Mouse (Mus musculus) CD4-positive naive resting alpha-beta T cell, adult 57 days (primary cell): ENCODE data around the gene Ptges2. TPM values are rescaled to one million over a fixed set of nuclear protein-coding genes. Genes with fewer than 3 reads are reported as not detected.

Experiments used
- total RNA-seq: library from RNA; stranded (reverse); gene quantifications from one replicate; pipeline ENCODE4 v1.2.4, GENCODE M21; 2023

The Ptges2 gene
- total RNA-seq = 10.3 TPM

DNA sequence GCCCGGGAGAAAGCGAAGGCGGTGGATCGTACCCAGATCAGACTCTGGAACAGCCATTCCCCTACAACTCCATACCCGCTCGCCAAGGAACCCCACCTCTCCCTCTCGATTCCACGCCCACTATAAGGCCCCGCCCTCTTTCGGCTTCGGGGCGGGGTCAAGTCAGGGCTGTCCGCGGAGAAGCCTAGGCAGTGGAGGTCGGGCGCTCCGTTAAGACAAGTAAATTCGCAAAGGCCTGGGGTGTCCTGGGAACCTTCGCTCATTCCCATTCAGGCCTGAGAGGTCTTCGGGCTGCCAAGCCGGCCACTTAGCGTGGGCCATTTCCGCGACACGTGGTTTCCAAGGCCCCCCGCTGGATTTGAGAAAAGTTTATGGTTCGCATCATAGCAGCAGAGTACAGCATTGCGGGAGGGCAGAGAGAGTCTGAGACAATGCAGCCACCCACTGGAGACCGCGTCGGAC, at the start of gene Ptges2:
Gene Ptges2 (plus strand): TSS at position 413 of the 462 bp plus-strand sequence.

DNA sequence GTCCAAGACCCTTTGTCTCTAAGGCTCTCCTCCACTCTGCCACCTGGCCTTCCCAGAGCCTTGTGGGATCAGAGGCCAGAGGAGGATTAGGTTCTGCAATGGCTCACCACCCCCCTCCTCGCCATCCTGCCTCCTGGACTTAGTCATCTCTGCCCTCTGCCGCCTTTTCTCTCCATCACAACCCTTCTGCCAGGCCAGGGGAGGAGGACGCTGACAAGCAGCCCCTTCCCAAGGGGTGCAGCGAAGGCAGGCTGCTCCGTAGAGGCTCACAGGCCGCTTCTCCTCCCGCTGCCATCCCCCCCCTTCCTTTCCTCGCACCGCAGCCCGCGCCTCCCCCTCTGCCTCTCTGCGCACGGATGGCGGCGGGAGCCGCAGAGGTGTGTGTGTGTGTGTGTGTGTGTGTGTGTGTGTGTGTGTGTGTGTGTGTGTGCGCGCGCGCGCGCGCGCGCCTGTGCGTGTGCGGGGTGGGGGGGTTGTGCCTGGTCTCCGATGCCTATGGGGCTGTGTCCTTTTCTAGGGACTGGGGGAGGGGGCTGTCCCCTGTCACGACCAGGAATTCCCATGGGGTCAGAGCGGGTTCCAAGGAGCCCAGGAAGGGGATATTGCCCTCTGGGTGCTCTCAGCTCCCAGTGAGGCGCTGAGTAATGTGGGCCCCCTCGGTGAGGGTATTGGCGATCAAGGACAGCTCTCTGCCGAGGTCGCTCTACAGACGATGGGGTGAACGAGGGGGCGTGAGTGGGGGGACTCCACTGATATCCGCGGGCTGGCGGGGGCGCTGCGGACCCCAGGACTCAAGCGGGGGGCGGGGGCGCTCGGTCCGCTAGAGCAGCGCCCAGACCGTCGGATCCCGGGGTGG, 43.3 kb upstream of the Ptges2 start, which contains the start of gene Ciz1:
Gene Ciz1 (plus strand): TSS at position 177 of the 856 bp plus-strand sequence.

DNA sequence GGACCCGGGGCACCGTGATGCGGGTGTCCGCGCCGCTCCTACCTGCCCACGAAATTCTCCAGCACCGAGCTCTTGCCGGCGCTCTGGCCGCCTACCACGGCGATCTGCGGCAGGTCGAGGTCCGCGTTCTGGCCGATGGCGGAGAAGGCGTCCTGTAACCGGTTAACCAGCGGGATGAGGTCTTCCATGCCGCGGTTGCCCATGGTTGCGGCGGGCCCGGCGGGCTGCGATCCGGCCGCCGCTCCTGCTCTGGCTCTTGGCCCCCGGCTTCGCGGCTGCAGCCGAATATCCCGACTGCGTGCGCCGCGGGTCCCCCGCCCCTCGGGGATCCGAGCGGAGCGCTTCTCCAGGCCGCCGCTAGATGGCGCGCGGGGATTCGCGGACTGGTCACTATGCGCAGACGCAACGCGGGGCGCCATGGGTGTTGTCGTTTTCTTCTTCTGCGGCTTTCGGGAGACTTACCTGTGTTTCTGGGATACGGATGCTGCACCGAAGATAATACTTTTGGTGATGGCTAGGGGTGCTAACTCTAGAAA, 42.6 kb upstream of the Ptges2 start, which contains the start of gene Dnm1:
Gene Dnm1 (minus strand): TSS at position 332 of the 536 bp plus-strand sequence.

DNA sequence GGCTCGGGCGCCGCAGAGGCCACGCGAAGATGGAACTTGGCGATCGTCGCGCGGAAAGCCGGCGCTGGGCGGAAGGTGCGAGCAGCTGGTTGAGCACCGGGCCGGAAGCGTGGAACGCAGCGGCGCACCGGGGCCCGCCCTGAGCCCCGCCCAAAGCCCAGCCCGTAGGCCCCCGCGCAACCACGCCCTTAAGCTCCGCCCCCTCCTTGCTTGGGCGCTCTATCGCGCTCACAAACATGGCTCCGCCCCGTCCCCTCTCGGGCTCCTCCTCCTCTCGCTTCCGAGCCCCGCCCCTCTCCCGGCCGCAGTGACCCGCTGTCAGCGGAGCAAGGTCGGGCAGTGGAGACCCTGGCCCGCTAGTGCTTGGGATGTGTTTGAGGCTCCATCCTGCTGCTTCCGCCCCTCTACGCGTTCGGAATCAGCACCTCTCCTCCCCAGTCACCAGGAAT, 13.9 kb upstream of the Ptges2 start, which contains the start of gene 1110008P14Rik:
Gene 1110008P14Rik (minus strand): TSS at position 164 of the 449 bp plus-strand sequence.

DNA sequence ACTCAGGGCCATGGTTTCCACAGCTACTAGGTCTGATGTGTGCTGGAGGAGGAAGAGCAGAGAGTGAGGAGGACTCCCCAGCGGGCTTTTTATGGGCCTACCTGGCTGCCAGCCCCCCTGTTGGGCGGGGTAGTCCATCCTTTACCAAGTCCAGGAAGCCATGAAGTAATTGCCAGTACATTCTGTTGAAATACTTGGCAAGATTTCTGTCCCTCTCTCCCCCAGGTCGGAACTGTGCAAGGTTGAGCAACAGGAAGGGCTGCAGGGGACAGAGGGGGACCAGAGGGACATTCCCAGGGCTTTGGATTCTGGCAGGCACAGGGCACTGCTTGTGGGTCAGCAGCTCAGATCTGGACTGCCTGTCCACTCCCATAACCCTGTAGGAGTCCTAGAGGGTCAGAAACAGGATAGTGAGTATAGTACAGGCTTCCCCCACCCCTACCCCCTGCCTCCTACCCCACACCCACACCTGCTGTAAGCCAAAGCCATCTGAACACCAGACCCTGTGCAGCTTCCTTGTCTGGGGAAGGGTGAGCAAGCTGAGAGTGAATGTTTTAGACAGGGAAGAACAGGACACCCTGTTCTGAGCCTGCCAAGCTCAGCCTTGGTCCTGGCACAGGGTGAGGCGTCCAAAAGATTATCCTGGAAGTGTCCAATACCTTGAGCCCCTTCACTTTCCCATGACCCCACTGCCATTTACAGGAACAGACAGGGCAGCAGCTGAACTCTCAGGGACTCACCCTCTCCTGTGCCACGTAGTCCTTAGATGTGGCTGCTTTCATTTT, 7.8 kb upstream of the Ptges2 start, which contains the start of gene Lcn2:
Gene Lcn2 (minus strand): TSS at position 547 of the 785 bp plus-strand sequence.

DNA sequence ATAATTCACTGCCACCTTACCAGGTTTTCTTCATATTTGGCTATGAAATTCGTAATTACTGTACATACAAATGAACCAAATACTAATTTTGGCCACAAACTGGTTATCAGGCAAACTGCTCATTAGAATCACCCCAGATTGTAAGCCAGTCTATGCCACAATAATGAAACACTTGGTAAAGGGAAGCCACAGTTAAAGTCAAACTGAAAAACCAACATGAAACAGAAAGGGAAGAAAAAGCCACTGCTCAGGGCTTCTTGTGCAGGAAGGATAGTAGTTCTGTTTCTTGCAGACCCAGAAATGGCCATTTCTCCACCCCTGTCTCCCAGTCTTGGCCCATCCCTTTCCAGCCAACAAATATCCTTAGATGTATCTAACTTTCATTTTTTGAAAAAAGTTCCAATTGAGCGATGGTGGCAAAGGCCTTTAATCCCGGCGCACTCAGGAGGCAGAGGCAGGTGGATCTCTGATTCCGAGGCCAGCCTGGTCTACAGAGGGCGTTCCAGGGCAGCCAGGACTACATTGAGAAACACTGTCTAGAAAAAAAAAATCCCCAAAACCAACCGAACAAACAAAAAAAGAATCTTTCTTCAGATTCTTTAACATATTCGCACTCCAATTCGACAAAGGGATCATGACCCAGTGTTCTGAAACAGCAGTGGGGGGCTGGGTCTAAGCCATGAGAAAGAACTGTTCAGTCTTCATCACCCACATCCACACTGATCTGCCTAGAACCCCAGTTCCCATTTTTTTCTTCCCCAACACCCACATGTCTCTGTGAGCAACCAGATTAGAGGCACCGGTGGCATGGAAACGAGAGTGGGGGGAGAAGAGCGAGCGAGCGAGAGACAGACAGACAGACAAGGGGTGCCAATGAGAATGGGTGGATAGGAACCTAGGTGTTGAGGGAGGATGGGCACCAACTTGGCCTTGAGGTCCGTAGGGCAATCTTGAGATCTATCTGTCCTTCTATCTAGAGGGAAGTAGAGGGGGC, 54.4 kb downstream of the Ptges2 start, which contains the start of gene Naif1:
Gene Naif1 (plus strand): TSS at position 697 of the 994 bp plus-strand sequence.

DNA sequence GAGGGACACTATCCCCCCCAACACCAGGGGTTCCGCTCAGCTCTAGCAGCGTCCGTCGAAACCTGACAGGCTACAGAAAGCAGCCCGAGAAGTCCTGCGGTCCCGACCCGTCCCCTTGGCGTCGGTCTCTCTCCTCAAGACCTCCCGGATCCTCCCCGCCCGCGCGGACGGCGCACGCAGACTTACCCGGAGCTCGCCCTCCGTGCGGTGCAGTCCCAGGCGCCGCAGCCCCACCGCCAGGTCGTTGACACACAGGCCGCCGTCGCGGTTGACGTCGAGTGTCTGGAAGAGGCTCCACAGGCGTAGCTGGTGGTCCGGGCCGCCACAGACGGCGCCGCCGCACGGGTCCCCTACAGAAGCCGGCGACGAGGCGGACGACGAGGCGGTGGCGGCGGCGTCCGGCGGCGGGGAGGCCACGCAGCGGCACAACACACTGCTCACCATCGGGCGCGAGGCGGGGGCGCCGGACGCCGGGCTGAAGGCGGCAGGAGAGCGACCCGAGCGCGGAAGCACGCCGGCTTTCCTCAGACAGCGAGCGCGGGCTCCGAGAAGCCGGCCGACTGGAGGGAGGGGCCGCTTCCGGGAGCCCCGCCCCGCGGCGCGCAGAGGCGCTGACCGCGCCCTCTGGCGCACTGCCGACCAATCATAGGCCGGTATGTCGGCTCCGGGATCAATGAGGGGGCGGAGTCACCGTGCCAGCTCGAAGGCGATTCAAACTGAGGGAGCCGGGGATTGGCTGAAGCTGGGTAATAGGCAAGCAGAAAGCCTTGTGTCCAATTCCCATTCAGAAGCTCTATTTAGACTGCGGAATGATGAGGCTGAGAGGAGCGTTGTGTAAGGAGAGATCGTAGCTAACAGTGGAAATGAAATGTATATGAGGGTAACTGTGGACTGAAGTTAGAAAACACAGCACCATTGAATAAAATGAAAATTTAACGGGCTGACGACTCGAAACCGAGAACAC, 55.5 kb downstream of the Ptges2 start, which contains the start of gene Slc25a25:
Gene Slc25a25 (minus strand): TSS at position 565 of the 964 bp plus-strand sequence.

Other genes starting within 250 kb of the Ptges2 start
- gene Prrc2b, start 244.8 kb upstream of the Ptges2 start, total RNA-seq = 145 TPM
- 16.4 TPM for gene Pomt1, start 159.3 kb upstream of the Ptges2 start, total RNA-seq
- 105 TPM for gene Uck1, start 135.7 kb upstream of the Ptges2 start, total RNA-seq
- gene Golga2, start 108.5 kb upstream of the Ptges2 start, total RNA-seq = 47.1 TPM
- gene Swi5, start 107.8 kb upstream of the Ptges2 start, total RNA-seq = 70.6 TPM
- gene Ciz1, start 43.6 kb upstream of the Ptges2 start, total RNA-seq = 122 TPM
- not detected for gene Dnm1, start 42.6 kb upstream of the Ptges2 start, total RNA-seq
- gene 1110008P14Rik, start 14.0 kb upstream of the Ptges2 start, total RNA-seq = 29.9 TPM
- gene Lcn2, start 7.6 kb upstream of the Ptges2 start, total RNA-seq = 3.1 TPM
- gene Naif1, start 54.6 kb downstream of the Ptges2 start, total RNA-seq = 4.7 TPM
- gene Slc25a25, start 55.5 kb downstream of the Ptges2 start, total RNA-seq = 77.5 TPM
- 188 TPM for gene Fam102a, start 139.4 kb downstream of the Ptges2 start, total RNA-seq
- gene Dpm2, start 175.0 kb downstream of the Ptges2 start, total RNA-seq = 51.6 TPM
- 2.3 TPM for gene Pip5kl1, start 178.9 kb downstream of the Ptges2 start, total RNA-seq
- not detected for gene 9430097D07Rik, start 179.8 kb downstream of the Ptges2 start, total RNA-seq
- 15.6 TPM for gene St6galnac4, start 191.2 kb downstream of the Ptges2 start, total RNA-seq
- gene St6galnac6, start 203.8 kb downstream of the Ptges2 start, total RNA-seq = 2.2 TPM
- gene Ak1, start 225.9 kb downstream of the Ptges2 start, total RNA-seq = 0.77 TPM